Mouse (Mus musculus): ENCODE results near the gene Slc16a13. TPM values are rescaled to one million over a fixed set of nuclear protein-coding genes. Genes with fewer than 3 reads are reported as not detected.
"Not testable (repeated sequence)": the region's sequence is repeated elsewhere in the genome, so short reads cannot be mapped to it uniquely, and the experiment has no call there.

Slc16a13 gene
- total and polyA plus RNA-seq, 3 experiments: 4.7 to 8.3 (median 5.7) TPM

- no peak for ATAC-seq (ENCODE audit: extremely low read depth, insufficient number of reproducible peaks, low FRiP score, poor library complexity, severe bottlenecking)
- Histone ChIP-seq H3K27me3 (ENCODE audit: insufficient read depth, low read length) (peaks cover 19% of the 10 kb centered on the region), H3K36me3 (replicated peaks) (no peaks in the 10 kb centered on the region), H3K9me3 (replicated peaks) (peaks cover 2% of the 10 kb centered on the region), H3K4me3 (ENCODE audit: low read depth, low read length) (no peak overlapping the region), H3K4me1 (ENCODE audit: insufficient read depth, low read depth, low read length) (no peaks in the 10 kb centered on the region)
- TF ChIP-seq CTCF (IDR thresholded peaks at IDR 0.05; ENCODE audit: low read depth, low read length) (peak; percentile 34; the same call in 1 of the 2 replicates), GATA1 (IDR thresholded peaks at IDR 0.05; ENCODE audit: borderline replicate concordance, low read length) (no peak)
- DNase-seq (ENCODE audit: low spot score): no peak
Observed at GRCm38 (mm10) chr11:70177647-70178046, 43.2 kb downstream of the Slc16a13 start.

GRCm38 (mm10) chr11:70174491-70174890, 46.4 kb downstream of the Slc16a13 start:
- Histone ChIP-seq H3K27me3 (ENCODE audit: insufficient read depth, low read length) (peaks cover 5% of the 10 kb centered on the region), H3K4me3 (ENCODE audit: low read depth, low read length) (no peak overlapping the region), H3K36me3 (replicated peaks) (peaks cover 13% of the 10 kb centered on the region), H3K4me1 (ENCODE audit: insufficient read depth, low read depth, low read length) (peaks cover 4% of the 10 kb centered on the region; the same call in 1 of the 2 replicates), H3K9me3 (replicated peaks) (peaks cover 2% of the 10 kb centered on the region)
- ATAC-seq (ENCODE audit: extremely low read depth, insufficient number of reproducible peaks, low FRiP score, poor library complexity, severe bottlenecking) (no peak), DNase-seq (ENCODE audit: low spot score) (no peak)
- TF ChIP-seq CTCF (IDR thresholded peaks at IDR 0.05; ENCODE audit: low read depth, low read length) (no peak), GATA1 (IDR thresholded peaks at IDR 0.05; ENCODE audit: borderline replicate concordance, low read length) (no peak), POLR2AphosphoS5 (IDR thresholded peaks at IDR 0.05; ENCODE audit: insufficient replicate concordance, low read depth, low read length) (no peak), GATA2 (IDR thresholded peaks at IDR 0.05; ENCODE audit: borderline replicate concordance, low read depth, low read length) (no peak), TAL1 (conservative IDR thresholded peaks at IDR 0.05; ENCODE audit: low read depth, low read length) (no peak)

- TF ChIP-seq CTCF (IDR thresholded peaks at IDR 0.05; ENCODE audit: low read depth, low read length): no peak
- TF ChIP-seq POLR2AphosphoS5 (IDR thresholded peaks at IDR 0.05; ENCODE audit: insufficient replicate concordance, low read depth, low read length): no peak
- TF ChIP-seq TAL1 (conservative IDR thresholded peaks at IDR 0.05; ENCODE audit: low read depth, low read length): no peak
- no peak for TF ChIP-seq GATA2 (IDR thresholded peaks at IDR 0.05; ENCODE audit: borderline replicate concordance, low read depth, low read length)
- no peak for TF ChIP-seq GATA1 (IDR thresholded peaks at IDR 0.05; ENCODE audit: borderline replicate concordance, low read length)
- ATAC-seq (ENCODE audit: extremely low read depth, insufficient number of reproducible peaks, low FRiP score, poor library complexity, severe bottlenecking): no peak
- Histone ChIP-seq H3K4me1 (ENCODE audit: insufficient read depth, low read depth, low read length) (peaks cover 21% of the 10 kb centered on the region), H3K4me3 (ENCODE audit: low read depth, low read length) (no peak overlapping the region), H3K27me3 (ENCODE audit: insufficient read depth, low read length) (no peaks in the 10 kb centered on the region; the same call in 1 of the 2 replicates), H3K36me3 (replicated peaks) (peaks cover 20% of the 10 kb centered on the region), H3K9me3 (replicated peaks) (no peaks in the 10 kb centered on the region; the same call in 1 of the 2 replicates)
- DNase-seq (ENCODE audit: low spot score): no peak
Observed at GRCm38 (mm10) chr11:70172298-70172697, 48.6 kb downstream of the Slc16a13 start.

GRCm38 (mm10) chr11:70171847-70172246, 49.0 kb downstream of the Slc16a13 start:
- no peaks in the 10 kb centered on the region; the same call in 1 of the 2 replicates for H3K9me3 ChIP-seq (replicated peaks)
- peak; percentile 9 for DNase-seq (ENCODE audit: low spot score)
- TF ChIP-seq CTCF (IDR thresholded peaks at IDR 0.05; ENCODE audit: low read depth, low read length) (peak; percentile 30; the same call in 1 of the 2 replicates), POLR2AphosphoS5 (IDR thresholded peaks at IDR 0.05; ENCODE audit: insufficient replicate concordance, low read depth, low read length) (no peak)
- peaks cover 20% of the 10 kb centered on the region for H3K36me3 ChIP-seq (replicated peaks)
- peaks cover 24% of the 10 kb centered on the region for H3K4me1 ChIP-seq (ENCODE audit: insufficient read depth, low read depth, low read length)
- no peak for ATAC-seq (ENCODE audit: extremely low read depth, insufficient number of reproducible peaks, low FRiP score, poor library complexity, severe bottlenecking)
- H3K4me3 ChIP-seq (ENCODE audit: low read depth, low read length): no peak overlapping the region
- no peaks in the 10 kb centered on the region; the same call in 1 of the 2 replicates for H3K27me3 ChIP-seq (ENCODE audit: insufficient read depth, low read length)

GRCm38 (mm10) chr11:70171181-70171580, 49.7 kb downstream of the Slc16a13 start:
- no peak for ATAC-seq (ENCODE audit: extremely low read depth, insufficient number of reproducible peaks, low FRiP score, poor library complexity, severe bottlenecking)
- DNase-seq (ENCODE audit: low spot score): no peak
- no peaks in the 10 kb centered on the region; the same call in 1 of the 2 replicates for H3K27me3 ChIP-seq (ENCODE audit: insufficient read depth, low read length)
- peaks cover 30% of the 10 kb centered on the region for H3K4me1 ChIP-seq (ENCODE audit: insufficient read depth, low read depth, low read length)
- TF ChIP-seq POLR2AphosphoS5 (IDR thresholded peaks at IDR 0.05; ENCODE audit: insufficient replicate concordance, low read depth, low read length) (no peak), GATA2 (IDR thresholded peaks at IDR 0.05; ENCODE audit: borderline replicate concordance, low read depth, low read length) (no peak), TAL1 (conservative IDR thresholded peaks at IDR 0.05; ENCODE audit: low read depth, low read length) (no peak), CTCF (IDR thresholded peaks at IDR 0.05; ENCODE audit: low read depth, low read length) (no peak), GATA1 (IDR thresholded peaks at IDR 0.05; ENCODE audit: borderline replicate concordance, low read length) (no peak)
- H3K9me3 ChIP-seq (replicated peaks): no peaks in the 10 kb centered on the region; the same call in 1 of the 2 replicates
- H3K36me3 ChIP-seq (replicated peaks): peaks cover 20% of the 10 kb centered on the region
- H3K4me3 ChIP-seq (ENCODE audit: low read depth, low read length): no peak overlapping the region

- 0 out of 2 replicates have a peak, but pooled peaks cover 3% of the 10 kb centered on the region for H3K9me3 ChIP-seq (replicated peaks)
- TF ChIP-seq GATA2 (IDR thresholded peaks at IDR 0.05; ENCODE audit: borderline replicate concordance, low read depth, low read length) (no peak), CTCF (IDR thresholded peaks at IDR 0.05; ENCODE audit: low read depth, low read length) (no peak), POLR2AphosphoS5 (IDR thresholded peaks at IDR 0.05; ENCODE audit: insufficient replicate concordance, low read depth, low read length) (no peak), TAL1 (conservative IDR thresholded peaks at IDR 0.05; ENCODE audit: low read depth, low read length) (no peak), GATA1 (IDR thresholded peaks at IDR 0.05; ENCODE audit: borderline replicate concordance, low read length) (no peak)
- H3K36me3 ChIP-seq (replicated peaks): peaks cover 20% of the 10 kb centered on the region
- no peak overlapping the region for H3K4me3 ChIP-seq (ENCODE audit: low read depth, low read length)
- peaks cover 39% of the 10 kb centered on the region for H3K4me1 ChIP-seq (ENCODE audit: insufficient read depth, low read depth, low read length)
- DNase-seq (ENCODE audit: low spot score) (no peak), ATAC-seq (ENCODE audit: extremely low read depth, insufficient number of reproducible peaks, low FRiP score, poor library complexity, severe bottlenecking) (no peak)
- no peaks in the 10 kb centered on the region; the same call in 1 of the 2 replicates for H3K27me3 ChIP-seq (ENCODE audit: insufficient read depth, low read length)
Observed at GRCm38 (mm10) chr11:70170291-70170690, 50.6 kb downstream of the Slc16a13 start.

GRCm38 (mm10) chr11:70169471-70169870, 51.4 kb downstream of the Slc16a13 start:
- ATAC-seq (ENCODE audit: extremely low read depth, insufficient number of reproducible peaks, low FRiP score, poor library complexity, severe bottlenecking); DNase-seq (ENCODE audit: low spot score); H3K9me3 ChIP-seq (replicated peaks); H3K4me3 ChIP-seq (ENCODE audit: low read depth, low read length); H3K27me3 ChIP-seq (ENCODE audit: insufficient read depth, low read length): not testable (repeated sequence)
- Histone ChIP-seq H3K36me3 (replicated peaks) (peaks cover 20% of the 10 kb centered on the region), H3K4me1 (ENCODE audit: insufficient read depth, low read depth, low read length) (peaks cover 44% of the 10 kb centered on the region)
